Mouse (Mus musculus): ENCODE measurements around the gene Lmf2.

The Lmf2 gene

DNA sequence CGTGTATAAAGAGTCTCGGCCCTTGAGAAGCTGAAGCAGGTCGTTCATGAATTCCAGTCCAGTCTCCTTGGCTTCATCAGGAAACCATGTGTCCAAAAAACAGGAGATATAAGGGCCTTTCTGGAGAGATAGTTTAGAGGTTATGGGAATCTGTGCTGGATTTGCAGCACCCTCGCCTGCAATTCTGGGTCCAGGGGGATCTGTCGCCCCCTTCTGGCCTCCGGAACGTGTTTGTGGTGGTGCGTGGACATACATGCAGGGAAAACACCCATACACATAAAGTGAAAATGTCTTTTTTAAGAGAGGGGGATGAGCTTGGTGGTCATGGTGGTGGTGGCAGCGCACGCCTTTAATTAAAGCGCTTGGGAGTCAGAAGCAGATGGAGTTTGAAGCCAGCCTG is 39.3 kb downstream of the Lmf2 start:
- peak; percentile 40 to 60 for DNase-seq (ENCODE audit: low spot score in 2 of 2)

DNA sequence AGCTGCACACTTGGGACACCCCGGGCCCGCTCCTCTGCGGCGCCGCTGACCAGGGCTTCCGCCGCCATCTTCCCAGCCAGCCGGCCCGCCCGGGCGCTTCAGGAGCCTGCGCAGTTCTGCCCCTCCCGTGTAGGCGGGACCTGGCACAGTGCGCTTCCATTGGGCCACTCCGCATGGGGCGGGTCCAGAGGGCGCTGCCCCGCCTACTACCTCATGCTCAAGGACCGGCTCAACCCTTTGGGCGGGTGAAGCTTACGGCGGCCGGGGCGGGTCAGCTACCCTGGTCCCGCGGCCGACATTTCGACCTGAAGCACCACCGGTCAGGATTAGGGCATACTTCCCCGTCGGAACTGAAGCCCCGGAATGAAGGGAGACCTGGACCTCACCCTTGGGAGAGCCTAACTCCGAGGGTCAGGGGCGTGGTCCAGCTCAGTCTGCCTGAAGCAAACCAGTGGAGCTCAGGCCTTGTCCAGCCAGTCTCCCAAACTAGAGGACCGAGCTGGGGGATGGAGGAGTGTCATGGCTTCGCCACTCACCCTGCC is 40.2 kb downstream of the Lmf2 start, which contains the start of gene Sbf1:
Gene Sbf1, minus strand, starts transcription at position 122 of the 542 bp plus-strand sequence.
- peak; percentile 92 to 99 for DNase-seq (ENCODE audit: low spot score in 2 of 2)

DNA sequence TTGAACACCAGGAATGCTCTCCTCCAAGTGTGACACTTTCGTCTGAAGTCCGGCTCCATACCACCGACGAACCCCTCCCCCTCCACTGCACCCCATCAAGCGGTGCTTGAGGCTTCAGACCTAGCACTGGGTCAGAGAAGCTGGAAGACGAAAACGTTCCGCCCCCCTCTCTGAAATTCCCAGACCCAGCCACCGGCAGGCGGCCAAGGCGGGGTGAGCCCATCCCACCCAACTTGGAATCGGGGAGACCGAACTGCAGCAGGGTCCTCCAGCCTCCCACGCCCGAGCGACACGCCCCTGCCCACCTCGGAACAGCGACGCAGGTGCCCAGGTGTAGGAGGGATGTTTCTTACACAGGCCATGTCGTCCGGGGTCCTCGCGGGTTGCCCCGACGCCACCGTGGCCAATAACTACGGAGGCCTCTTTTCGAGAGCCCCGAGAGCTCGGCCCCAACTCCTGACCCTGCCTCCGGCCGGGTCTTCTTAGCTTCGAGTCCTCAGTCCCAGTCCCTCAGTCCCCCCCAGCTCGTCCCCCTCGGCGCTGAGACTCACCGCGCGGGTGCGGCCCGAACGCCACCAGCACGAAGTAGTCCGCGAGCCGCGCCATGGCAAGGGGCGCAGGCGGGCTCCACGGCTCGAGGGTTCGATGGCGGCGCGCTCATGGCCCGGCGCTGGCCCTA is 40.8 kb downstream of the Lmf2 start:
- peak in 1 of 2 experiments; percentile 35 for DNase-seq (ENCODE audit: low spot score in 2 of 2)

DNA sequence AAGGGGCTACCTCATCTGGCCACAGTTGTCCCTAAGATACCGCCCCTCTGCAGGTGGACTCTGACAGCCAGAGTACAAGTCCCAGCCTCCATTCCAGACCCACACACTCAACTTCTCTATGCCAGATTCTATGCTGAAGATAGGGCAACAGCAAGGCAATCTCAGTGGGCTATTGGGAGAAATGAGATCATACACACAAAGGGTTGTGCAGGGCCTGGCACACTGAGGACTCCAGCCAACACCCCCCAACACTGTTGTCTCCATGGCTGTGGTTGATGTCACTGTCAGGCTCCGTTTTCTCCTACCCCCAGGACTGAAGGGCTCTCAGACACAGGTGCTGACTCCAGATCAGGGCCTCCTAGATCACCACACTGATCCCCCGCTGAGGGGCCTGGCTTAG is 41.4 kb downstream of the Lmf2 start:
- DNase-seq (ENCODE audit: low spot score in 2 of 2): no peak

DNA sequence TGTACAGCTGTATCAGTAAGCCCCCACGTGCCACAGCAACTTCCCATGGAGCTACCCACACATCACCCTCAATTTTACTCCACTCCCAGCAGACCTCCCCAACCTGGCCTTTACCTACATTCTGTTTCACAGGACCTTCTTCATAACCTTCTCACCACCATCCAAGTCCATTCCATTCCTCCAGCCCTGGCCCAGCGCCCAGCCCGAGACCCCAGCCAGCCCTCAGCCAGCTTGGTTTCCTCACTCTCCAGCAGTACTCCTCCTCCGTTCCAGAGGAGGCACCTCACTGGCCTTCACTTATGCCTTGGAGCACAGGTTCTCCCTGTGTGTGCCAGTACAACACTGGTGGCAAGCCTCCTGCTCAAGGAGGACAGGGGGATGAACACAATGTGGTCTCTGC is 42.1 kb downstream of the Lmf2 start:
- DNase-seq (ENCODE audit: low spot score in 2 of 2): no peak

DNA sequence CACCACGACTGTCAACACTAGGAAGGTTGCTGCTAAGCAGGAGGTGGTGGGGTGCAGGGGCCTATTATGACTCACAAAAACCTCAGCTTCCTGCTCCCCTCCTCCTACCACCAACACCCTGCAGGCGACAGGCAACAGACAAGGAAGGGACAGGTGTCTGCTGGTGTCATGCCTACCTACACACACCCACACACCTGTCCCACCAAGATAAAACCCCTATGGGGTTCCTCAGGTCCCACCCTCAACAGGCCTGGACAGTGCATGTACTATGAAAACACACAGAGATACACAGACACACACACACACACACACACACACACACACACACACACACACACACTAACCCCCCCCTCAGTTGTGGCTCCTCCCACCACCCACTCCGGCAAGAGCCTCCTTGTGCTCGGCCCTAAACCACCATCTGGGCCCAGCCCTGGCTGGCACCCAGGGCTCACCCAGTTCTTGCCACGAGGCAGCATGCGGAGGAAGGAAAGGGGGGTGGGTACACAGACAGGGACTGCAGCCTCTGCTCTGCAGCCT is 45.4 kb downstream of the Lmf2 start:
- DNase-seq (ENCODE audit: low spot score in 2 of 2): peak in 1 of 2 experiments; percentile 61

DNA sequence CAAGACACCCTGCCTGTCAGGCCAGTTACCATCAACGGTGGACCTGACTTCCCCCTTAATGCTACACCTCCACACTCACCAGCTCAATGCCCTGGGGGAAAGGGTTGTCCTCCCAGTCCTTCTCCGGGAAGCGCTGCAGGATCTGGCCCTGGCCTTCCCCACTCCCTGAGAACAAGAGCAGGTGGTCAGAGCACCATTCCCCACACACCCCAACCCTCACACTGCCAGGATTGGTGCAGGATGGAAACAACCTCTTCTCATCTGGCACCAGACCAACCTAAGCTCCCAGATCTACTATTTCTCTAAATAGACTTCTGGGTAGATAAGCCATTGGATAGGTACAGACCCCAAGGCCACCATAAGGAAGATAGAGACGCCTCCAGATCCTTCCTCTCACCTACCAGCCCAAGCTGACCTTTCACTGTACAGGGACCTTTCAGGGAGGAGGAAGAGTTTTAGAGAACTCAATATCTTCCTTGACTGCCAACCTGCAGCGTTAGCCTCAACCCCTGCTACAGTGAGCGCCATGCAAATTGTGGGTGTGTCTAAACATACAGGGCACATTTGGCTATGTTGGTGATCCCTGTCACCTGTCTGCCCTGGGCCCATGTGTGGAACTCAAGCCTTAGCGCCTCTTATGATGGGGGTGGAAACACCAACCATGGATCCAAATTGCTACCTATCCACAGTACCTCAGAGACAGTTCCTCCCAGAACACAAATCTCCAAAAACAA is 46.9 kb downstream of the Lmf2 start:
- DNase-seq (ENCODE audit: low spot score in 2 of 2): no peak

DNA sequence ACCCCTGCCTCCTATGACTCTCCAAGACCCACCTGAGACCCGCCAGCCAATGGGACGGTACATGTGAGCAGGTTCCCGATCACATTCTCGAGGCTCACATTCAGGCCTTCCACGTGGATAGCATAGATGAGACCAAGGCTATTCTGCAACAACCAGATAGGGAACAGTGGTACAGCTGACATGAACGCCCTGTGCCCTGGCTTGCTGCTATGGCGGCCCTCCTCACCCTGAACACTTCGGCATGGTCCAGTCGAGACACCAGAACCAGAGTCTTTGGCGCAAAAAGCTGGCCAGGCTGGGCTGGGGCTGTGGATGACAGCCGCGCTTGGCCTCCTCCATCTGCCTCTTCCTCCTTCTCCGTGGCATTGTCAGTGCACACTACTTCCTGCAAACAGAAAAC is 48.0 kb downstream of the Lmf2 start:
- DNase-seq (ENCODE audit: low spot score in 2 of 2): no peak

DNA sequence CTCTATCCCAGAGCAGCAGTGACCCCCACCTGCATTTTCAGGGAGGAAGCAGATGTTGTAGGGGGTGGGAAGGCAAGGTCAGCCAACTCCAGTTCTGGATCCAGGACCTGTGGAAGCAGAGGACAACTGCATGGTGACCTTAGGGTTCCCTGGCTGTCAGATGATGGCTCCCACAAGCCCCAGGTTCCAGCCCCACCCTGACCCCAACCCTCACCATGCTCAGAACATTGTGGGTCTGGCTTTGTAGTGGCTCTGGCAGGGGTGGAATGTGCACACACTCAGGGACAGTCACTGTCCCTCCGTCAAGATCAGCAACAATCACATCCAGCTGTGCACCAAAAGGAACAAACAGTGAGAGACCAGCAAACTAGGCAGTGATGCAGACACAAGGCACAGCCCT is 49.5 kb downstream of the Lmf2 start:
- DNase-seq (ENCODE audit: low spot score in 2 of 2): no peak
